Mouse (Mus musculus): ENCODE data around the gene Pex19. TPM values are rescaled to one million over a fixed set of nuclear protein-coding genes. Genes with fewer than 3 reads are reported as not detected.

Pex19 gene
- polyA plus RNA-seq, 1 experiment from 2014 or later, result 133 TPM

GRCm38 (mm10) chr1:172183915-172184314 lies 57.4 kb downstream of the Pex19 start:
- Histone ChIP-seq H3K9ac (no peak overlapping the region), H3K27me3 (replicated peaks) (no peaks in the 10 kb centered on the region), H3K36me3 (peaks cover 74% of the 10 kb centered on the region), H3K9me3 (replicated peaks) (no peaks in the 10 kb centered on the region), H3K27ac (ENCODE audit: poor library complexity, severe bottlenecking) (no peak overlapping the region), H3K4me1 (replicated peaks) (no peaks in the 10 kb centered on the region), H3K4me2 (no peak overlapping the region), H3K4me3 (no peak overlapping the region)
- ATAC-seq (ENCODE audit: insufficient number of reproducible peaks, low FRiP score), result no peak

Other genes starting within 250 kb of the Pex19 start
- gene Gm10521, start 231.1 kb upstream of the Pex19 start, polyA plus RNA-seq (2016; fragmentation: Nextera tagmentation; extraction: Ambion mirVana), result not detected in 2 replicates
- gene Slamf6, start 209.2 kb upstream of the Pex19 start, polyA plus RNA-seq (2016; fragmentation: Nextera tagmentation; extraction: Ambion mirVana), result not detected in 2 replicates
- gene Vangl2, start 98.3 kb upstream of the Pex19 start, polyA plus RNA-seq (2016; fragmentation: Nextera tagmentation; extraction: Ambion mirVana), result 13.5 and 14.4 TPM in 2 replicates
- gene Nhlh1, start 69.2 kb upstream of the Pex19 start, polyA plus RNA-seq (2016; fragmentation: Nextera tagmentation; extraction: Ambion mirVana), result not detected in 2 replicates
- 214 and 219 TPM in 2 replicates for gene Copa, start 44.2 kb upstream of the Pex19 start, polyA plus RNA-seq (2016; fragmentation: Nextera tagmentation; extraction: Ambion mirVana)
- 132 TPM in 2 replicates for gene Ncstn, start 44.0 kb upstream of the Pex19 start, polyA plus RNA-seq (2016; fragmentation: Nextera tagmentation; extraction: Ambion mirVana)
- 123 and 125 TPM in 2 replicates for gene Dcaf8, start 21.3 kb downstream of the Pex19 start, polyA plus RNA-seq (2016; fragmentation: Nextera tagmentation; extraction: Ambion mirVana)
- 156 and 164 TPM in 2 replicates for gene Pea15a, start 80.0 kb downstream of the Pex19 start, polyA plus RNA-seq (2016; fragmentation: Nextera tagmentation; extraction: Ambion mirVana)
- gene Casq1, start 93.1 kb downstream of the Pex19 start, polyA plus RNA-seq (2016; fragmentation: Nextera tagmentation; extraction: Ambion mirVana), result 182 and 185 TPM in 2 replicates
- 0.17 and 0.19 TPM in 2 replicates for gene Atp1a4, start 131.7 kb downstream of the Pex19 start, polyA plus RNA-seq (2016; fragmentation: Nextera tagmentation; extraction: Ambion mirVana)
- 24.0 and 26.1 TPM in 2 replicates for gene Igsf8, start 134.9 kb downstream of the Pex19 start, polyA plus RNA-seq (2016; fragmentation: Nextera tagmentation; extraction: Ambion mirVana)
- gene Atp1a2, start 171.3 kb downstream of the Pex19 start, polyA plus RNA-seq (2016; fragmentation: Nextera tagmentation; extraction: Ambion mirVana), result 23.4 and 25.9 TPM in 2 replicates
- not detected in 2 replicates for gene Kcnj9, start 202.6 kb downstream of the Pex19 start, polyA plus RNA-seq (2016; fragmentation: Nextera tagmentation; extraction: Ambion mirVana)
- gene Kcnj10, start 214.5 kb downstream of the Pex19 start, polyA plus RNA-seq (2016; fragmentation: Nextera tagmentation; extraction: Ambion mirVana), result not detected in 2 replicates
- gene Pigm, start 249.8 kb downstream of the Pex19 start, polyA plus RNA-seq (2016; fragmentation: Nextera tagmentation; extraction: Ambion mirVana), result 8.5 and 9.4 TPM in 2 replicates